Mouse (Mus musculus): ENCODE measurements around the gene Col6a6. TPM values are rescaled to one million over a fixed set of nuclear protein-coding genes. Genes with fewer than 3 reads are reported as not detected.
"Not testable (repeated sequence)": the region's sequence is repeated elsewhere in the genome, so short reads cannot be mapped to it uniquely, and the experiment has no call there.

Gene Col6a6
- total and polyA plus RNA-seq, 3 experiments: 1.5 to 3.5 (median 2.5) TPM

DNA sequence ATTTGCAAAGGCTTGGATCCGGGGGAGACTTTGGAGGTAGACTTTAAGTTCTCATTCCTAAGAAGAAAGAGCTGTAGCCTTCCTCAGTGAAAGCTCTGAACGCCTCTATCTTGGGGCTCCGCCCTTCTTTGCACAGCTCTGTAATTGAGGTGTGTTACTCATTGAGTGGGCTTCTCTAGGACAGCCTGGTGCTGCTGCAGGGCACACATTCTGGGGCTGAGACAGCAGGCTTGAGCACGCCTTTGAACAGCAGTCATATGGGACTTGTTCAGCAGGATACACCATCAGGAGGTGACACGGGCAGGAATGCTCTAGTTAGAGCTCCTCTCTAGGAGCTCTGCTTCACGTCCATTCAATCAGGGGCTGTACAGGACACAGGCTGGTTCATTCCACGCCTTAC is 162.7 kb downstream of the Col6a6 start:
- TF ChIP-seq EP300 (IDR thresholded peaks at IDR 0.05; ENCODE audit: insufficient read depth, low read depth, low read length) (no peak), POLR2A (IDR thresholded peaks at IDR 0.05; ENCODE audit: insufficient read depth, low read depth, low read length) (no peak), CTCF (IDR thresholded peaks at IDR 0.05) (no peak)
- intact Hi-C loops (cut with DNase I): no loop called here
- no peaks in the 10 kb centered on the region for H3K27me3 ChIP-seq (ENCODE audit: control insufficient read depth, insufficient read depth, low read length)
- H3K9ac ChIP-seq (ENCODE audit: low read depth, low read length): no peak overlapping the region
- no peaks in the 10 kb centered on the region for H3K36me3 ChIP-seq (ENCODE audit: control insufficient read depth, insufficient read depth, low read length)
- no peak overlapping the region for H3K27ac ChIP-seq
- WGBS: 90% methylated on average over 7 of the region's 7 CpGs
- no peaks in the 10 kb centered on the region for H3K79me2 ChIP-seq (replicated peaks; ENCODE audit: control insufficient read depth, insufficient read depth, low read length)
- DNase-seq: no peak
- no peaks in the 10 kb centered on the region for H3K4me1 ChIP-seq (ENCODE audit: control insufficient read depth, insufficient read depth, low read length)
- no peak overlapping the region for H3K4me3 ChIP-seq

- no peak overlapping the region for H3K27ac ChIP-seq
- no peaks in the 10 kb centered on the region for H3K27me3 ChIP-seq (ENCODE audit: control insufficient read depth, insufficient read depth, low read length)
- no peaks in the 10 kb centered on the region for H3K4me1 ChIP-seq (ENCODE audit: control insufficient read depth, insufficient read depth, low read length)
- no peak for DNase-seq
- WGBS: 96% methylated on average over 6 of the region's 6 CpGs
- no peaks in the 10 kb centered on the region for H3K36me3 ChIP-seq (ENCODE audit: control insufficient read depth, insufficient read depth, low read length)
- intact Hi-C loops (cut with DNase I): no loop called here
- no peak for TF ChIP-seq POLR2A (IDR thresholded peaks at IDR 0.05; ENCODE audit: insufficient read depth, low read depth, low read length)
- no peak for TF ChIP-seq CTCF (IDR thresholded peaks at IDR 0.05)
- no peak for TF ChIP-seq EP300 (IDR thresholded peaks at IDR 0.05; ENCODE audit: insufficient read depth, low read depth, low read length)
- H3K9ac ChIP-seq (ENCODE audit: low read depth, low read length): no peak overlapping the region
- H3K4me3 ChIP-seq: no peak overlapping the region
- no peaks in the 10 kb centered on the region for H3K79me2 ChIP-seq (replicated peaks; ENCODE audit: control insufficient read depth, insufficient read depth, low read length)
These were observed 168.1 kb downstream of the Col6a6 start for GRCm38 (mm10) chr9:105659877-105660276.

DNA sequence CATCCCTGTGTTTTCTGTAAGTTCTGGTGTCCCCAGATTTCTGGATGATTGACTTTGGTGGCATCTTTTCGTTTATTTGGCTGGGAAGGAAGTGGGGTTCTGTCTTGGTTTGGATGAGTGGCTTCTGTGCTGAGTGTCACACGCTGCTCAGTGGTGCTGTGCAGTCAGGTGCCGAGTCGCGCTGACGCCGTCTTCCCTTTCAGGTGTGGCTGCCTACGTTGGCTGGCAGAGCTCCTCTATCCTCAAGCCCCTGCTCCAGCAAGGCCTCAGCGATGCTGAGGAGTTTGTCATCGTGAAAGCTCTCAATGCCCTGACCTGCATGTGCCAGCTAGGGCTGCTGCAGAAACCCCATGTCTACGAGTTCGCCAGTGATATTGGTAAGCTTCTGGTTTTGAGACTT is 169.7 kb downstream of the Col6a6 start:
- H3K27me3 ChIP-seq (ENCODE audit: control insufficient read depth, insufficient read depth, low read length): no peaks in the 10 kb centered on the region
- no peak overlapping the region for H3K27ac ChIP-seq
- H3K36me3 ChIP-seq (ENCODE audit: control insufficient read depth, insufficient read depth, low read length): no peaks in the 10 kb centered on the region
- DNase-seq: no peak
- no peaks in the 10 kb centered on the region for H3K4me1 ChIP-seq (ENCODE audit: control insufficient read depth, insufficient read depth, low read length)
- H3K4me3 ChIP-seq: no peak overlapping the region
- WGBS: 94% methylated on average over 12 of the region's 12 CpGs
- no peak for TF ChIP-seq CTCF (IDR thresholded peaks at IDR 0.05)
- no peak for TF ChIP-seq EP300 (IDR thresholded peaks at IDR 0.05; ENCODE audit: insufficient read depth, low read depth, low read length)
- TF ChIP-seq POLR2A (IDR thresholded peaks at IDR 0.05; ENCODE audit: insufficient read depth, low read depth, low read length): no peak
- intact Hi-C loops (cut with DNase I): no loop called here
- no peak overlapping the region for H3K9ac ChIP-seq (ENCODE audit: low read depth, low read length)
- no peaks in the 10 kb centered on the region for H3K79me2 ChIP-seq (replicated peaks; ENCODE audit: control insufficient read depth, insufficient read depth, low read length)

DNA sequence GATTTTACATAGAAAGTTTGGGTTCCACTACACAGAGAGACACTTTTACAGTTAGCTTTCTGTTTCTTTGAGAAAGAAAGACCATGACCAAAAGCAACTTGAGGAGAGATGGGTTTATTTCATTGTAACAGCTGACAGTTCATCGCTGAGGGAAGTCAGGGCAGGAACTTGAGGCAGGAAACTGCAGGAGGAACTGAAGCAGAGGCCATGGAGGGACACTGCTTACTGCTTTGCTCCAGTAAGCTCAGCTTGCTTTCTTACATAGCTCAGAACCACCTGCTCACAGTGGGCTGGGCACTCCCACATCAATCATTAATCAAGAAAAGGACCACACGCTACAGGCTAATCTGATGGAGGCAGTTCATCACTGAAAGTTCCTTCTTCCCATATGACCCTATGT is 171.8 kb downstream of the Col6a6 start:
- no peak for DNase-seq
- Histone ChIP-seq H3K79me2 (replicated peaks; ENCODE audit: control insufficient read depth, insufficient read depth, low read length) (no peaks in the 10 kb centered on the region), H3K27ac (no peak overlapping the region), H3K9ac (ENCODE audit: low read depth, low read length) (no peak overlapping the region), H3K4me3 (no peak overlapping the region), H3K4me1 (ENCODE audit: control insufficient read depth, insufficient read depth, low read length) (no peaks in the 10 kb centered on the region), H3K27me3 (ENCODE audit: control insufficient read depth, insufficient read depth, low read length) (no peaks in the 10 kb centered on the region), H3K36me3 (ENCODE audit: control insufficient read depth, insufficient read depth, low read length) (no peaks in the 10 kb centered on the region)
- 73% methylated on average over 2 of the region's 2 CpGs for WGBS
- intact Hi-C loops (cut with DNase I): no loop called here
- TF ChIP-seq CTCF (IDR thresholded peaks at IDR 0.05) (no peak), POLR2A (IDR thresholded peaks at IDR 0.05; ENCODE audit: insufficient read depth, low read depth, low read length) (no peak), EP300 (IDR thresholded peaks at IDR 0.05; ENCODE audit: insufficient read depth, low read depth, low read length) (no peak)

DNA sequence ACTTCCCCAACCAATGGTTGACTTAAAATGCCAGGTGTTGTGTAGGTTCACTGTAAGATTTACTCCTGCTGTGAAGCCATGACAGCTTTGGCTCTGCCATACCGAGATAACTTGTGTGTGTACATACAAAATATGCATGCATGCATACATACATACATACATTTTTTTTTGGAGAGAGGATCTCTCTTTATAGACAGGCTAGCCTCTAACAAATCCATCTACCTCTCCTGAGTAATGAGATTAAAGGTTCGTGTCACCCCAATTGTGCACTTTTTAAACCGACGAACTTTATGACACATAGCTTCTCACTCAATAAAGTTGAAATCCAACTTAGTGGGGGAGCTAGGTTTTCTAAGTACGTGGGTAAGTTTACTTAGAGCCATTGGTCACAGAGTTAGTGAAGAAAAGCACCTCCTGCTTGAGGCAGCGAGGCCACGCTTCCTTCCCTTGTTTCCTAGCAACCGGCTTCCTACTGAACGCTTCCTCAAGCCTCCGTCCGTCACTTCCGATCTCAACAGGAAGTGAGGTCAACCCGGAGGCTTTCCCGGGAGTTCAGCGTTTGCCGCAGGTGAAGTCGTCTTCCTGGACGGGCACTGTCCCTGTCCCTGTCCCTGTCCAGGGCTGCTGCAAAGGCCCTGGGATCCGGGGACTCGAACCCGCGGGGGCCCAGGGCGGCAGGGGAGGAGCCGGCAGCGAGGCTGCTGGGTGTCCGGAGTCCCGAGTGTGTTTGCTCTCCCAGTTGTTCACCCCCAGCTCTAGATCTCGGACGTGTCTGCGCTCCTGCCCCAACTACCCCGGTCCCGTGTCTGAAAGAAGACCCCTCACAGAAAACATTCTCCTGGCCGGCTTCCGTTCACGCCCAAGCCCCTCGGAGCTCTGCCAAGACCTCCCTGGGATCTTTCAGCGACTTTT is 185.2 kb downstream of the Col6a6 start, which contains the start of gene Pik3r4:
Gene Pik3r4, plus strand, starts transcription at position 519 of the 912 bp plus-strand sequence.
- H3K9ac ChIP-seq (ENCODE audit: low read depth, low read length): peak within 1 kb of the TSS; percentile 83
- TF ChIP-seq POLR2A (IDR thresholded peaks at IDR 0.05; ENCODE audit: insufficient read depth, low read depth, low read length) (peak; percentile 91), EP300 (IDR thresholded peaks at IDR 0.05; ENCODE audit: insufficient read depth, low read depth, low read length) (no peak), CTCF (IDR thresholded peaks at IDR 0.05) (no peak)
- peak within 1 kb of the TSS; percentile 89 for H3K27ac ChIP-seq
- DNase-seq: peak; percentile 86 to 90
- WGBS: 5% methylated on average over 37 of the region's 37 CpGs
- no peaks in the 10 kb centered on the region for H3K27me3 ChIP-seq (ENCODE audit: control insufficient read depth, insufficient read depth, low read length)
- H3K4me1 ChIP-seq (ENCODE audit: control insufficient read depth, insufficient read depth, low read length): no peaks in the 10 kb centered on the region
- H3K36me3 ChIP-seq (ENCODE audit: control insufficient read depth, insufficient read depth, low read length): no peaks in the 10 kb centered on the region
- H3K4me3 ChIP-seq: peak within 1 kb of the TSS; percentile 71
- no peaks in the 10 kb centered on the region for H3K79me2 ChIP-seq (replicated peaks; ENCODE audit: control insufficient read depth, insufficient read depth, low read length)
- intact Hi-C loops (cut with DNase I): loop anchor here (1.0 kb wide), 1 partner anchor 148 kb away; no protein-coding TSS in a partner anchor

DNA sequence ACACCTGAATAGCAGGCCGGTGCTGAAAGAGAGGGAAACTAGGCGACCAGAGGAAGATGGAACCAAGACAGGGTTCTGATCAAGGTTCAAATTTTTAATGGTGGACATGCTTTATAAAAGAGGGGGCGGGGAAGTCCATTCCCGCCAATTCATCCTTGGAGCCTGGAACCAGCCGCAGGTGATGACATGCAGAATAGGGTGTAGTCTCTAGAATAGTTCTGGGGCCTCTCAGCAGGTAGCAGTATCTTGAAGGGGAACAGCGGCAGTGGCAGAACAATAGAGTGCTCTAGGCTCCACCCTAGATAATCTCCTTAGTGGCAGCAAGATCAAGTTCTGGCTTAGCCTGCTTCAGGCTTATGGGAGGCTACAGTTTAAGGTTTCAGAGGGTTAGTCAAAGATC is 186.6 kb downstream of the Col6a6 start:
- H3K4me3 ChIP-seq; H3K9ac ChIP-seq (ENCODE audit: low read depth, low read length); DNase-seq; intact Hi-C loops (cut with DNase I); H3K27me3 ChIP-seq (ENCODE audit: control insufficient read depth, insufficient read depth, low read length); H3K79me2 ChIP-seq (replicated peaks; ENCODE audit: control insufficient read depth, insufficient read depth, low read length); H3K36me3 ChIP-seq (ENCODE audit: control insufficient read depth, insufficient read depth, low read length); H3K4me1 ChIP-seq (ENCODE audit: control insufficient read depth, insufficient read depth, low read length); H3K27ac ChIP-seq: not testable (repeated sequence)
- WGBS: 75% methylated on average over 6 of the region's 6 CpGs

Other genes with a start within 250 kb of the Col6a6 start
- 10 to 100 TPM; 19.6 to 19.8 TPM for gene Pik3r4, start 185.2 kb downstream of the Col6a6 start, total RNA-seq (2021)
- 11.9 and 16.5 TPM in 2 replicates for gene Pik3r4, start 185.2 kb downstream of the Col6a6 start, polyA plus RNA-seq (2012; rRNA removed)
- under 1 TPM; 0.09 to 0.50 TPM for gene Col6a5, start 132.5 kb upstream of the Col6a6 start, total RNA-seq (2021)
- 0.12 and 0.14 TPM in 2 replicates for gene Col6a5, start 132.5 kb upstream of the Col6a6 start, polyA plus RNA-seq (2012; rRNA removed)